Mouse (Mus musculus) cerebellum, adult 11 months (tissue): ENCODE data around the gene Sec22c.

Source experiments
- DNase-seq: peaks from one replicate; pipeline ENCODE4 v3.0.0; 2022

Gene Sec22c

DNA sequence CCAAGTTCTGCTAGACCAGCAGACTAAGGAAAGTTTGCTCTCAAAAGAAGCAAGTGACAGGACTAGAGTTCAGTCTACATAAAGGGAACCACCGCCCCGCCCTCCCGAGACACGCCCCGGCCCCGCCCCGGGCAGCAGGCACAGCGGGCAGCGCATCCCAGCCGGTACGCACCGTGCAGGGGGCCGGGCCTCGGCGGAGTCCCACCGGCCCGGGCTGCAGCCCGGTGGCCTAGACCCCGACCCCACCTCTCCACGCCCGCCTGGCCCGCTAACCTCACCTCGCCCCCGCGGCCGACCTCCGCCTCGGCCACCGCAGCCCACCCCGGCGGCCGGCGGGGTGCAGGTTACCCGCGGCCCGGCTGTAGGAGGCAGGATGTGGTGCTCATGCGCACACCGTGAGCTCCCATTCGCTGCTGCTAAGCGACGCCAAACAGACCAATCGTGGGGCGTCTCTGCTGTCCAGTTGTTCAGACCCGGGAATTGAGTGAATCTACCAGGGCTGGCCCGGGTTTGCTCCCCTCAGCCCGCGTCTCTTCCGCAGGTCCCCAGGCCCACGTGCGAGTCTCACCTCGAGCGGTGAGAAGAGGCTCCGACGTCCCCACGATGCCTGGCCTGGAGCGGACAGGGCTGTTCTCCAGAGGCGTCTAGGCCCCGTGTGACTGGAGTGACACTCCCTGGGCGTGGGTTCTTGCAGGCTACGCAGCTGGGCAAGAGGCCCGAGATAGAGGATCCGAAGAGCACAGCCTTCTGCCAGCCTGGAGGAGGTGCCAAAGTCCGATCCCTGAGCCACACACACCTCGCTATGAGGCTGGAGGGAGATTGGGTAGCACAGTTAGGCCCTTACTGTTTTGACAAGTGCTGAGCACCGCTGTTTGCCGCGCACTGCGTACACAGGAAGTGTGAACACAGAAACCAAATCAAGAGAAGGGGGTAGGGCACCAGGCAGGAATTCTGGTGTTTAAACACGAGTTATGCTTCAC is at the start of gene Sec22c:
Sec22c (minus strand) TSS at position 845 of the 980 bp plus-strand sequence.
- peak; percentile 81 for DNase-seq

DNA sequence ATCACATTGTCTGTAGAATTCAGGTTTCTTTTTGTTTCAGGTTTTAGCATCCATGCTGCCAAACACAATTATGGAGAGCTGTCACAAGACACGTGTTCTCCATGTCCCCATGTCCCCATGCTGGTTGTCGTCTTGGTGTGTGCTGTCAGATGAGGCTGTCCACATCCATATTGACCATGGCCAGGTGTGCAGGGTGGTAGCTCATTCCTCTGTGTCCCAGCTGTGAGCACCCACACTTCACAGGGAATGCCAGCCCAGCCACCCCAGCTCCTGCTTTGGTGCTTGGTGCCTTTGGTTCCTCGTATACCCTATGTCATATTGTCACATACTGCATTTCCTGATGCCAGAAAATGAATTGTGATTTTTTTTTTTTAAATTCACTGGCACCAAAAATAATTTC is 49.3 kb upstream of the Sec22c start:
- no peak for DNase-seq

DNA sequence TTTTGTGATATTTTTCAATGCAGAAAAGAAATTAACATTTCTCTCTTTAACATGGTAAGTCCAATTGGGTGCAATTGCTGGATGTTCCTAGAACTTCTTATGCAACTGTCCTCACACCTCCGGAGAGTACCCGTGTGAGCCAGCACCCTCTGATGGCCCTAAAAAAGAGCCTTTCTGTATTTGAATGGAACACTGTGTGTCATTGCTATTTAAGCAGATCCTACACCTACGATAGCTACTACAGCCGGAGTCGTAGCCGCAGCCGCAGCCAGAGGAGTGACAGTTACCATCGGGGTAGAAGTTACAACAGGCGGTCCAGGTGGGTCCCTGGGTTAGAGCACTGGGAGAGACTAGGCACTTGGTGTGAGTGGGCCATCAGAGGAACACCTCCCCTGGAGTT is 47.5 kb upstream of the Sec22c start:
- DNase-seq: no peak

DNA sequence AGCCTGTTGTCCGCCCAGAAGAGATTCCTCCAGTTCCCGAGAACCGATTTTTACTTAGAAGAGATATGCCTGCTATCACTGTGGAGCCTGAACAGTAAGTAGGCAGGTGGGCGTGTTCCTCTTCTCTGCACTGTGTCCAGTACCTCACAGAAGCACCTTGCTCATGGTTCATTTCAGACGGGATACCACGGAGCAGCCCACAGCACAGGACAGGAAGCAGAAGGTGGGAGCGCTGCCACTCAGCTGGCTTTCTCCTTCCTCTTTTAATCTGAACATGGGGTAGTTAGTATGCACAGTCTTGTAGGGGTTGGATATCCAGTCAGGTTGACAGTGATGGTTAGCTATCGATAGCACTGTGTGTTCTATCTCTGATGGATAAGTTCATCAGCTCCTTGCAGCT is 38.8 kb upstream of the Sec22c start:
- no peak for DNase-seq

DNA sequence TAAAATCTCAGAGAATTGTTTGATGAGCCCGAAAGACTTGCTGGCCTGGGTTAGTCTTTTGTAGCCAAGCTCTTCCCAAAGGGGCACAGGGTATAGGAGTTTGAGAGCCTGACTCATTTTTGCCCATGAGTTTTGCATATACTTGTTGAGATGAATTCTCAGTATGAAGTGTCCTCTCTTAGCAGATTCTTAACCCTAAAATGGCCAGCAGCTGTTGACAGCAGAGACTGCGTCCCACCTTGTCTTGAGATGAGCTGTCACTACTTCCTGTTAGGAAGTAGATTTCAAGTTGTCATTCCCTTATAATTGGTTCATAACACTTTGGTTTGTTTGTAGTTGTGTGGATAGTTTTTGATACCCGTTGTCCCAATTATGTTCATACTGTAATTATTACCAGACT is 35.9 kb upstream of the Sec22c start:
- no peak for DNase-seq

DNA sequence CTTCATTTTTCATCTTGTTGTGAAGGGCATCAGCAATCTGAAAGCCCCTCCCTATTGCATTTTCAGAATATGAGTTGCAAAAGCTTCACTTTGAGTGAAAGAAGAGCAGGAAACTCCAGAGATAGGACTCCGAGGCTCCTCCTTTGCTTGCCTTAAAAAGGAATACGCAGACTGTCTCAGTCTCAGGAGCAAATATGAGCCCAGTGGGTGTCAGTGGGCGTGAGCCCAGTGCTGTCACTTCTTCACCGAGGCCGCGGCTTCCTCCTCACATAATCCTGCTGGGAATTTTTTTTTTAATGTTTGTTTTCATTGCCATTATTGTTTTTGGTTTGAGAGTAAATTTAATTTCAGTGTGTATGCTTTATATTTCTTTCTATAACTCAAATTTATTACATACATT is 35.2 kb upstream of the Sec22c start:
- DNase-seq: no peak

DNA sequence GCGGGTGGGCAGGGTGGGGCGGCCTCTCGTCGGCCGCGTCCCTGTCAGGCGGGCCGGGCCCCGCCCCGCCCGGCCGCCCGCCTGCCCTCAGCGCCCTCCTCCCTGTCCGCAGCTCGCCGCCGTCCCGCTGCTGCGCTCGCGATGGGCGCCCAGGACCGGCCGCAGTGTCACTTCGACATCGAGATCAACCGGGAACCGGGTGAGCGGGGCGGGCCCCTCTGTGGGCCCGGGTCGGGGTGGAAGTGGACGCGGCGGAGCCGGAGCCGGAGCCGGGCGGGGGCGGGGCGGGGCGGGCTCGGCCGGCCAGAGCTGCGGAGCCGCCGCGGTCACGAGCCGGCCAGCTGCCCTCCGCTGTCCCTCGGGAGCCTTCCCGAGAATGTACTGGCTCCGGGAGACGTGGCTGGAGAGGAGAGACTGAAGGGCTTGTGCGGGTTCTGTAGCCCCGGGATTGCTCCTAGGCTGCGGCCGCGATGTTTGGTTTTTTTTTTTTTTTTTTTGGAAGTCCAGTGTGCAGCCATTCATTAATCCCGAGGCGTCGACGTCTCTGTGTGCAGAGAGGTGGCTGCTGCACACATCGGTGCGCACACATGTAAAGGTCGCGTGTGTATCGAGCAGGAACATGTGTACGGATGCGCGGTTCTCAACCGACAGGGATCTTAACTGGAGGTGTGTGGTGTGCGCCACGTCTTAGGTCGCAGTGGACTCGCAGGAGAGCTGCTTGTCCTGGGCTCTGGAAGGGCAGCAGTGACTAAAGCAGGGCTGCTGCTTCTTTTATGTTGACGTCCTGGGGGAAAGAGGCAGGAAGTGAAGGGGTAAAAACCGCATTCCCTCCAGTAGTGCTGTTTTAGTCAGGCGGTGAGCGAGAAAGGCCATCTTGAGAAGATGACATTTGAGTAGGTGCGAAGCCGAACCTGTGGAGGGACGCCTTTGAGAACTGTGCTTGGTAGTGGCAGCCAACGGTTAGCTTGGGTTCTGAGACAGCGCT is 14.3 kb upstream of the Sec22c start:
- DNase-seq: no peak

DNA sequence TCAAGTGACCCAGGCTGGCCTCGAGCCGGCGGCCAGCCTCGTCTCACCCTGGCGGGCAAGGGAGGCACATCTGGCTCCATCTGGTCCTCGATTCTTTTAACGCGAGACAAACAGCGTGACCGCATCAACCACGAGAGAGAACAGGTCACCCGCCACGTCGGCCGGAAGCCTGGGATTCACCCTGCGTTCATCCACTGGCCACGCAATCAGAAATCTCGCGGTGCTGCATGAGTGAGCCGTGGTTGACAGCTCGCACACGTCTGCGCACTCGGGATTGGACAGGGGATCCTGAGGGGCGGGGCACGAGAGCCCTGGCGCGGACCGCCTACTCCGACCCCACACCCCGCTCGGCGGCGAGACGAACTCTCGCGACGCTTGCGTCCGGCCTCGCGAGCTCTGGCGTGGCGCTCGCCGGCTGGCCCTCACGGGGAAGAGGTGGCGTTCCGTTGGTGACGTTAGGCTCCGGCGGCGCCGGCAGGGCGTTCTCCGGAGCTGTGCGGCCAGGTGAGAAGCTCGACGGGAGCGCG is 13.6 kb upstream of the Sec22c start, which contains the start of gene Nktr:
Nktr (plus strand) TSS at position 378 of the 527 bp plus-strand sequence.
- peak; percentile 98 for DNase-seq

DNA sequence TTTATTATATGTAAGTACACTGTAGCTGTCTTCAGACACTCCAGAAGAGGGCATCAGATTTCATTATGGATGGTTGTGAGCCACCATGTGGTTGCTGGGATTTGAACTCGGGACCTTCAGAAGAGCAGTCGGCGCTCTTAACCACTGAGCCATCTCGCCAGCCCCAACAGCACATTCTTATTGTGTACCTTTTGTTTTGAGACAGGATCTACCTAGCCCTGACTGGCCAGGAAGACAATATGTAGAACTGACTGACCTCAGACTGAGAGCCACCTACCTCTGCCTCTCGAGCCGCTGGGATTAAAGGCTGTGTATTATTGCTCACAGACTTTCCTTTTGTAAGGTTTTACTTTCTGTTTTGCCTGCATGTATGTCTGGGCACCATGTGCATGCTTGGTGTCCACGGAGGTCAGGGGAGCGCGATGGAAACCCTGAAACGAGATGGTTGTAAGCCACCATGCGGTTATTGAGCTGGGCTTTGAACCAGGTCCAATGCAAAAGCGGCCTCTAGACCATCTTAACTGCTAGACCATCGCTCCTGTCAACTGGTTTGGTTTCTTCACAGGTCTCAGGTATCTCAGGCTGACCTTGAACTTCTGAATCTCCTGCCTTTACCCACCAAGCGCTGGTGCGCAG is 12.9 kb upstream of the Sec22c start:
- DNase-seq: no peak

DNA sequence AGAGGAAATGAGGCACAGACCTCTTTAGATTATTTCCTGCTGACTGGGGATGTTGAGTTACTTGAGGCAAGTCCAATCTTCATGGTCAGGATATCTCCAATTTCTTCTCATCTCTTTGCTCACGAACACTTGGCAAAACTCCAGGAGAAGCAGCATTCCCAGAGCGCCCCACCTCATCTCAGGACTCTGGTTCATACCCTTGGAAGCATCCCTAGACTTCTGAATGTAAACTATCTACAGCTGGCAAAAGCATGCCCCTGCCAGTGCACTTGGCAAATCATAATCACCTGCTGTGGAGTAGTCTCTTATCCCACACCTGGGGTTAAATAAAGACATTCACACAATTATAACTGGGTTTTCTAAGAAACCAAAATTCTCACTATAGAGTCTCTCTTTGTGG is 11.8 kb upstream of the Sec22c start:
- no peak for DNase-seq

DNA sequence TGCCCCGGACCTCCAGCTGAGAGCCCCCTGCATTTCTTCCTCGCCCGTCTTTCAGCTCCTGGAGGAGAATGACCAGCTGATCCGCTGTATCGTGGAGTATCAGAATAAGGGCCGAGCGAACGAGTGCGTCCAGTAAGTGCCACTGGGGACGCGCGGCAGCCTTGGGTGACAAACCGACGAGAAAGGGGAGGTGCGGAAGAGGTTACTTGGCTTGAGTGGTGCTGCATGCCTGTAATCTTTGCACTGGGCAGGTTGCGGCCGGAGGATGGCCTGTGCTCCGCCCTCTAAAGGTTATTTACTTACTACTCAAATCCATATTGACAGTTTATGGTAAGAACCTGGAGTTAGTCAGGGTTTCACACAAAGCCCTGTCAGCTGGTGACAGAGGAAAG is 5.3 kb upstream of the Sec22c start:
- no peak for DNase-seq

DNA sequence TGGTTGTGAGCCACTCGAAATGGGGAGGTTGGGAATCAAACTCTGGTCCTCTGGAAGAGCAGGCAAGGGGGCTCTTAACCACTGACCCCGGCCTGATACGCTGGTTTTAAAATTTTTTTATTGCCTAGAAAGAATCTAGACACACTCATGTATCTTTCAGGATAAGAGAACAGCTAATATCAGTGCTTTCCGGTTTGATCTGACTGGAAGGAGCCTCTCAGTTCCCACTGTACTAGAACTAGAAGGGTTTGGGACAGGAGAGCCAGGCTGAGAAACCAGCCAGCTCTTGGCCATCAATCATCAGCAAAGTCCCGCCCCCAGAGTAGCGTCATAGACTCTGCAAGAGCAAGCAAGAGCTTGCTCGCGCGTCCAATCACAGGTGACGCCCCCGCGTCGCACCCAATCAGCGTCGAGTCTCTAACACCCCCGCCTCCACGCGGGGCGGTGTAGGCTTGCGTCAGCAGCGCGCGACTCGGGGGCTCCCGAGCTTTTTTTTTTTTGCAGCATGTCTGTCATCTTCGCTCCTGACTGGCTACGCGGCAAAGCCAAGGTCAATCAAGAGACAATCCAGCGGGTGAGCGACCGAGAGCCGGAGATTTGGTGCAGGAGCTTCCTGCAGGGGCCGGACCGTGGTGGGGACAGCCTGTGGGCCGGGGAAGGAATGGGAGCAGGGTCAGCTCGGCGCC is 4.8 kb upstream of the Sec22c start, which contains the start of gene Ss18l2:
Ss18l2 (plus strand) TSS at position 432 of the 686 bp plus-strand sequence.
- DNase-seq: peak; percentile 96

DNA sequence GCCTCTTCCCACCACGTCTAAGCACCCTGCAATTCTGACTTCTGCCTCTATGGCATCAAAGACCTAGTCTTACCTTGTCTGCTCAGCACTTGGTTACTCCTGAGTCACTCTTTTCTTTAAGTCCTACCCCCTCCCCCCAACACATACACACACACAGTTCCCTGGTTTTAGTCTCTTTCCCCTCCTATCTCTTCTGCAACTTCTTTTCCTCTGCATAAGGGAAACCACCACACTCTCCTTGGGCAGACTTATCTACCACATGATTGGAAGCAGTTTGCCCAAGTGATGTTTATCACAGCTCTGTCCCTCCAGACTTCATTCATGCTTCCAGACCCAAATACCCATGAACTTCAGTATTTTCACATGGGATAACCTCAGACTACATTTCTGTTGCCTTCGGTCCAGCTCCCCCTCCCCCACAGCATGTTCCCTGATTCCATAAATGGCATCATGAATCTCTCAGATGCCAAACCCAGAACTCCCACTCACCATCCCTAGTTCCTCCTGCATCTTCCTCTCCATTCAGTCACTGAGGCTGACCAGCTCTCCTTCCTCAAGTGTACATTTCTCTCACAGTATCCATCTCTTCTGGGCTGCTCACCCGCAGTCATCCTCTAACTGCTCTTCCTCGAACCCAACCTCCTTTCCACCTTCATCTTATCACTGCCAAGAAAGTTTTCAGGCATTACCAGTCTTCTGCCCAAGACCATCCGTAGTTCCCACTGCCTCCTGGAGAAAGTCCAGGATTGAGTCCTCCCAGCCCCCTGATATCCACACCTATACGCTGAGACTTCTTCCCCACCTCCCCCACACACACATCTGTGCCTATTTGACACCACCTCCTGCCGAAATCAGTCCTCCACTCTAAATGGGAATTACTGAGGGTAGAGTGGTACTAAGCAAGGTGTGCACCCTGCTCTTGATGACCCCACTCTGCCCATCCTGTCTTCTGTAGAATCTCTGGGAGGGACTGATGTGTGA is 3.5 kb upstream of the Sec22c start:
- no peak for DNase-seq

DNA sequence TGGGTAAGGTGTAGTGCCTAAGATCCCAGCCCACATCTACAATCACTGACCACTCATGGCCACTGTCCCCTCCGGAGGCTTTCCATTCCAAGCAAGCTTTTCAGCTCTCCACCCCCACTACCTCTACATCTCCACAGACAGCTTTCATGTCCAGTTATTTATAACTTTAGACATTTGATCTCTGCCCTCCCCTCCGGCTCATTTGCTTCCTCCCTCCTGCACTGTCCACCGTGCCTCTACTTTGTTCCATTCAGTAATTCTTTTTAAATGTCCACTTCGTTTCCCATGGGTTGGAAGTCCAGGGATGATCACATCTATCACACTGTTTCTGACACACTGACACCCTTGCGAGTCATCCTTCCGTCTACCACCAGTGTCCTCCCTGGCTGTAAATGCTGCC is 2.5 kb upstream of the Sec22c start:
- DNase-seq: no peak

DNA sequence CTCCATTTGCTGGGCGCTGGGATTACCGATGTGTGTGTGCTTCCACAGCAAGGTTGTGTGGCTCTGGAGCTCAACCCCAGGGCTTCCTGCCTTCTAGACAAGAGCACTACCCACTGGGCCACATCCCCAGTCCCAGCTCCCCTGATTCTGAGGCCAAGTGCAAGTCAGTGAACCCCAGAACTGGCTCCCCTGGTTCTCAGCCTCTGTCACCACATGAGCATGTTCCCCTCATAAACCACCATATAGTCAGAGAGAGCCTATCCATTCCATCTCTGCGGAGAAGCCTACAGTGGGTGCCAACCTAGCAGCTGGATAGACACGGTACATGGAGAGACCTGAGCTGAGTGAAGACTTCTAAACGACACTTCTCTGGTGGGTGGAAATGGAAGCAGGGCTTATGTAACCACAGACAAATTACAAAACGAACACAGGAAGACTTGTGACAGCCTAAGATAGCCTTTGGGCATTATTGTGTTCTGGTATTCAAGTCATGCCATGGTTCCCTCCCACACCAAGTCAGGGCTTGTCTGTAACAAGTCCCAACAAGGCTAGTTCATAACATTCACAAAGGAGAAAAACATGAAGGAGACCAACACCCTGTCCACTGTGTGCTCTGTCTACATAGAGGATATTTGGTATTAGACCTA is 862 bp upstream of the Sec22c start:
- no peak for DNase-seq

DNA sequence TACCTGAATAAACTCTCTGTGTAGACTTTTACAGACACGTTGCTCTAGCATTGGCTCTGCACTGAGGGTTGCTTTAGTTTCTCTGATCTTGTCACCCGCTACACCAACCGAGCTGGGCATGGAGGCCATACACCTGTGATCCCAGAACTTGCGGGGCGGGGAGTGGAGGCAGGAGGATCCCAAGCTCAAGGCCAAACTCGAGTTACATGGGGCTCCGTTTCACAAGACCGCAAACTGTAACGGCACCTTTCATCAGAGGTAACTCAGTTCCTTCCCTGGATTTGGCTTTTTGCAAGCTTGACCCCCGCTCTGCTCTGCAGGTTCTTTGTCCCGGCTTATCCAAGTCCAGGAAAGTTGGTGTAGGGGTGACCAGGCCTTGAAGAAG is 1.0 kb downstream of the Sec22c start:
- no peak for DNase-seq

DNA sequence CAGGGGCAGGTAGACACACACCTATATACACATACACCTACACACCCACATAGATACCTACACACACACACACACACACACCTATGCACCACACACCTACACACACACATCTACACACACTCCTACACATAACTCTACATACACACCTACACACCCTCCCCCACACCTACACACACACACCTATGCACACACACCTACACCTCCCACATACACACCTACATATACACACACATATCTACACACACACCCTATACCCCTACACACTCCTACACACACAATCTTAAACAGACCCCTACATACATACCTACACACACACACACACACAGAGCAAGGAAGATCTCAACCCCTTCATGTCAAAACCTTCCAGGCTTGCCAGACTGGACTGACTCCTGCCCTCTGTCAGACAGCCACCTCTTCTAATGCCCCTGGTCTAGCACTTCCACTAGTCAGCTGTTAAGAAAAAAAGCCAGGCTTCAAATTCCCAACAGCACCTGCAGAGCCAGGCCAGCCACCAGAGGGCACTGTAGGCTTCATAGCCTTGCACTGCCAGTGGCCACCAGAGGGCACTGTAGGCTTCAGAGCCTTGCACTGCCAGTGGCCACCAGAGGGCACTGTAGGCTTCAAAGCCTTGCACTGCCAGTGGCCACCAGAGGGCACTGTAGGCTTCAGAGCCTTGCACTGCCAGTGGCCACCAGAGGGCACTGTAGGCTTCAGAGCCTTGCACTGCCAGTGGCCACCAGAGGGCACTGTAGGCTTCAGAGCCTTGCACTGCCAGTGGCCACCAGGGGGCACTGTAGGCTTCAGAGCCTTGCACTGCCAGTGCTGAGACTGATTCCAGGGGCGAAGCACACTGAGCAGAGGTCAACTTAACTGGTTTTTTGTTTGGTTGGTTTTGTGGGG is 7.9 kb downstream of the Sec22c start:
- DNase-seq: peak; percentile 46

DNA sequence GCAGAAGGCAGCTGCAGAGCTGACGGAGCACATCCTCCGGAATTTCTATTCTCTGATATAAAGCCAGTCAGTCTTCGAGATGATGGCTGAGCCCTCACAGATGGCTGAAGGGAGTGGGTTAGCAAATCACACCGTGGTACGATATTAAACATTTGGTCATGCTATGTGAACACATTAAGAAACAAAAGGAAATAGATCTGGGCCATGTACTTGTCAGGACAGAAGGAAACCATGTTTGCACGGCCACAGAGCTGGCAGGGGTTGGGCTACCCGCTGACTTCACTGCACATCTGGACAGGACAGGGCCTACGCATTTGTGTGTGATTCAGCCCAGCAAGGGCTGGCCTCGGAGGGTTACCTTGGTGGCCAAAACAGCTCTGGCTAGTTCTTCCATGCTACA is 8.7 kb downstream of the Sec22c start:
- DNase-seq: no peak

DNA sequence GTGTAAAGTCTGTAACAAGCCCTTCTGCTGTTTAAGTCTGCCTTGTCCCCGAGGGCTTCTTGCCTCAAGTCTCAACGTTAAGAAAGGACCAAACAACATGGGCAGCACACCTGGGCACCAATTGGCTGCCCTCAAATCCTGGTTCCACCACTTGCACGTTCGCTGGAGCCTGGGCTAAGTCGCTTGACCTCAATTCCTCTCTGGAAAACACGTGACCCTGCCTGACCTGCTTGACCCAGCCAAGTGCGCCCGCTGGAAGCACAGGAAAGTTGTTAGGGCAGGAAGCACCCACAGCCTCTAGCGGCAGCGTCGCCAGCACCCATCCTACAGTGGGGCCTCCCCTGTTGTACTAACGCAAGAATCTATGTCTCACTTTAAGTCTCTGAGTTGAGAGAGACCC is 10.6 kb downstream of the Sec22c start:
- DNase-seq: no peak
